Mouse (Mus musculus): ENCODE measurements around the gene Jazf1.

DNA sequence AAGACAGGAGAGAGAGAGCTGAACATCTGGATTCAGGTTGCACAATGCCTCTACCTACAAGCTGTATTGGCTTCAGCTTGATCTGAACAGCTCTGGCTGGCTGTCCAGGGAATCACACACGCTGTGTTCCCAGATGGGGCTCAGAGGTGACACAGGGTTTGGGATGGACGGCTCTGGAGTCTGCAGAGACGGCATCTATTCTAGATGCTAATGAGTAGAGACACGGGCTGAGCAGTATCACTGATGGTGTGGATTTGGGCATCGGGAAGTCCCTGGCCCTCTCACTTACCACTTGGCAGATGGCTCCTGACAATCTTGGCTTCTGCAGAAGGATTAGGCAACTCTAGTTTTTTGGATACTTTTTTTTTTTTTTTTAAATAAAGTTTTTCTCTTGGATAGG, 161.6 kb downstream of the Jazf1 start:
- TF ChIP-seq EP300 (IDR thresholded peaks at IDR 0.05; ENCODE audit: low read depth) (no peak), CTCF (IDR thresholded peaks at IDR 0.05; ENCODE audit: low read depth) (no peak)

Measured in liver, postnatal 0 days (tissue).